9 mouse cellular contexts compared by ENCODE assay signal in genomic region chr1:39193862-39194675, GRCm38 (mm10). TPM values are rescaled to one million over a fixed set of nuclear protein-coding genes. Genes with fewer than 3 reads are reported as not detected.
DNase-seq lines count a peak whose midpoint lies in the region; ATAC-seq and TF ChIP-seq lines count a peak whose summit lies in the region.
"Had no signal": no experiment of that assay in that cellular context is flagged by ENCODE, and none has a peak within 500 bp of the region (broad histone marks: within the 10 kb centered on the region; RNA-seq: fewer than 3 reads in every experiment).

No protein-coding gene starts in this region.

- under 1% methylated on average over 66 of the region's 76 CpGs for WGBS in heart, embryonic 14.5 days
- 1% methylated on average over 47 of the region's 76 CpGs for WGBS in lung, postnatal 0 days

- H3K9me3 ChIP-seq in heart, embryonic 14.5 days (ENCODE audit: control insufficient read depth, low read length): no peaks in the 10 kb centered on the region
- H3K9me3 ChIP-seq in lung, postnatal 0 days (ENCODE audit: low read length): no peaks in the 10 kb centered on the region

- H3K36me3 ChIP-seq in C2C12 (ENCODE audit: control insufficient read depth, insufficient read depth): no peaks in the 10 kb centered on the region
- H3K36me3 ChIP-seq in heart, embryonic 14.5 days (ENCODE audit: control insufficient read depth, insufficient read depth, low read length): no peaks in the 10 kb centered on the region
- H3K36me3 ChIP-seq in lung, postnatal 0 days (ENCODE audit: insufficient read depth, low read length): no peaks in the 10 kb centered on the region

- TF ChIP-seq EP300 in lung, postnatal 0 days (IDR thresholded peaks at IDR 0.05): no peak

- peak overlapping the region; percentile 84 for H3K9ac ChIP-seq in heart, embryonic 14.5 days (ENCODE audit: low read length)
- H3K9ac ChIP-seq in lung, postnatal 0 days (replicated peaks; ENCODE audit: low read depth): peak overlapping the region; percentile 65

- peak; percentile 39 for DNase-seq in T-cell, adult 2 months (ENCODE audit: low spot score)
- peak; percentile 57 for DNase-seq in embryo, embryonic 10.5 days (ENCODE audit: low spot score)
- peak; percentile 54 to 73 for DNase-seq in kidney, postnatal 4 days
- peak; percentile 55 for DNase-seq in lung, postnatal 0 days (ENCODE audit: low spot score)
- DNase-seq in right cerebral cortex, postnatal 14 days: peak; percentile 68

- TF ChIP-seq CTCF in C2C12 (IDR thresholded peaks at IDR 0.05; ENCODE audit: control insufficient read depth, insufficient read depth, insufficient read length): no peak
- 0 out of 2 replicates have a peak, but pooled peaks have one; percentile 6 for TF ChIP-seq CTCF in lung, postnatal 0 days (IDR thresholded peaks at IDR 0.05)

- peaks cover 9 to 30% of the 10 kb centered on the region in 2 experiments for H3K4me1 ChIP-seq in heart, embryonic 14.5 days (ENCODE audit: control insufficient read depth in 2 of 2, insufficient read depth in 2 of 2, low read length in 2 of 2)
- peaks cover 9% of the 10 kb centered on the region; the same call in 1 of the 2 replicates for H3K4me1 ChIP-seq in lung, postnatal 0 days (ENCODE audit: insufficient read depth, low read depth, low read length)

- no peak overlapping the region for H3K4me3 ChIP-seq in C2C12 (ENCODE audit: insufficient read depth, poor library complexity, severe bottlenecking)
- peak overlapping the region; percentile 69 to 76 for H3K4me3 ChIP-seq in heart, embryonic 14.5 days (ENCODE audit: control insufficient read depth in 1 of 2, insufficient read depth in 1 of 2, low read depth in 1 of 2, low read length in 2 of 2)
- peak overlapping the region; percentile 79 for H3K4me3 ChIP-seq in lung, postnatal 0 days (ENCODE audit: low read depth, low read length)

- H3K79me2 ChIP-seq in C2C12 (ENCODE audit: control insufficient read depth, insufficient read depth): no peaks in the 10 kb centered on the region

- H3K27me3 ChIP-seq in C2C12 (ENCODE audit: control insufficient read depth, insufficient read depth, insufficient read length): peaks cover 28% of the 10 kb centered on the region
- H3K27me3 ChIP-seq in heart, embryonic 14.5 days (ENCODE audit: control insufficient read depth, insufficient read depth, low read length): peaks cover 26% of the 10 kb centered on the region
- peaks cover 7% of the 10 kb centered on the region; the same call in 1 of the 2 replicates for H3K27me3 ChIP-seq in lung, postnatal 0 days (replicated peaks; ENCODE audit: insufficient read depth, low read length)

- H3K79me3 ChIP-seq in C2C12 (ENCODE audit: low read depth): no peaks in the 10 kb centered on the region

- H3K27ac ChIP-seq in heart, embryonic 14.5 days (replicated peaks in 1 of 2; ENCODE audit: control insufficient read depth in 1 of 2, insufficient read depth in 1 of 2, low read depth in 2 of 2, low read length in 2 of 2): no peak overlapping the region; a peak in 1 of 4 replicates
- H3K27ac ChIP-seq in lung, postnatal 0 days (ENCODE audit: low read length): peak overlapping the region; percentile 81

- H3K4me2 ChIP-seq in heart, embryonic 14.5 days (ENCODE audit: low read length): peak overlapping the region; percentile 100
- peak overlapping the region; percentile 99 for H3K4me2 ChIP-seq in lung, postnatal 0 days (replicated peaks; ENCODE audit: low read depth, low read length)

- ATAC-seq in heart, embryonic 14.5 days (ENCODE audit: insufficient number of reproducible peaks, insufficient read depth, low FRiP score, low read depth): 0 out of 2 replicates have a peak, but pooled peaks have one; percentile 41
- peak; percentile 45 for ATAC-seq in lung, postnatal 0 days
- no peak for ATAC-seq in monocyte, adult 5-6 weeks (replicated peaks; ENCODE audit: insufficient number of reproducible peaks, low FRiP score, low TSS enrichment, poor library complexity, severe bottlenecking)

- H3ac ChIP-seq in C2C12 (ENCODE audit: control insufficient read depth, insufficient read length, low read depth): peak overlapping the region; percentile 48

TF ChIP-seq in C2C12, 6 proteins besides CTCF, POLR2A, EP300 and RAD21:
- TF ChIP-seq MAX (IDR thresholded peaks at IDR 0.05) (no peak), FOSL1 (IDR thresholded peaks at IDR 0.05; ENCODE audit: insufficient read depth, low read length, poor library complexity, severe bottlenecking) (no peak), MYOD1 (IDR thresholded peaks at IDR 0.05; ENCODE audit: control insufficient read depth, insufficient read length, low read depth) (no peak)
TF ChIP-seq in C2C12: peak in this region for 0.

RNA-seq across cellular contexts. Expression of gene Npas2, which starts 0.5 kb away (rescaled TPM):
- not detected for polyA plus RNA-seq in C2C12 (2012; fragmentation: generic; extraction: Trizol)
- polyA plus RNA-seq in heart, embryonic 14.5 days (2014; fragmentation: Nextera tagmentation; extraction: Ambion mirVana): 1.3 and 2.5 TPM in 2 replicates
- 2.2 TPM in 2 replicates for polyA plus RNA-seq in lung, postnatal 0 days (2015; fragmentation: Nextera tagmentation; extraction: Ambion mirVana)
- not detected in 3 replicates for total RNA-seq in monocyte, adult 5-6 weeks (2017)
- total RNA-seq: common myeloid progenitor, adult 5-6 weeks had no signal
